Mouse (Mus musculus): ENCODE measurements around the gene Necab2. TPM values are rescaled to one million over a fixed set of nuclear protein-coding genes. Genes with fewer than 3 reads are reported as not detected.

Necab2 gene
- polyA plus RNA-seq, 1 experiment from 2014 or later: 3.3 TPM

GRCm38 (mm10) chr8:119429552-119429951 lies 17.0 kb upstream of the Necab2 start:
- no peak overlapping the region for H3K4me2 ChIP-seq
- no peak for ATAC-seq (replicated peaks; ENCODE audit: low FRiP score)
- no peak overlapping the region for H3K9ac ChIP-seq
- H3K27ac ChIP-seq: no peak overlapping the region
- H3K4me3 ChIP-seq (replicated peaks): no peak overlapping the region
- H3K4me1 ChIP-seq: peaks cover 36% of the 10 kb centered on the region
- no peaks in the 10 kb centered on the region for H3K27me3 ChIP-seq
- H3K36me3 ChIP-seq: no peaks in the 10 kb centered on the region
- 80% methylated on average over 3 of the region's 3 CpGs for WGBS
- H3K9me3 ChIP-seq (replicated peaks): no peaks in the 10 kb centered on the region

DNA sequence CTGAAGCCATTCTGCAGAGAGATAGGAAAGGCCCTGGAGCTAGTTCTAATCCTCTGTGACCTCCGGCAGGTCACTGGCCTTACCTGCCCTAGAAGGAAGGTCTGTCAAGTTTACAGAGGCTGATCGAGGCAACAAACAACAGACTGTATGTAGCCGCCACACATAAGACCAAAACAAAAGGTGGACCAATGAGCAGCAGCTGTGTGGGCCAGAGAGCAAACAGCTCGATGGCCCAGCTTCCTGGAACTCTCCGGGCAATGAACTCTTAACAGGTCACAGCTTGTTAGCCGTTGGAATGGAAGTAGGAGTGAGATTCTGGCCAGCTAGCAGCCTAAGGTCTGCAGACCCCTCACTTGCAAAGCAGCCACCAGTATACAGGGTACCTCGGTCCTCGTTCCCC lies 16.3 kb upstream of the Necab2 start:
- Histone ChIP-seq H3K4me3 (replicated peaks) (no peak overlapping the region), H3K27ac (no peak overlapping the region), H3K27me3 (no peaks in the 10 kb centered on the region), H3K9me3 (replicated peaks) (no peaks in the 10 kb centered on the region), H3K4me1 (peaks cover 31% of the 10 kb centered on the region), H3K9ac (no peak overlapping the region), H3K4me2 (no peak overlapping the region), H3K36me3 (no peaks in the 10 kb centered on the region)
- WGBS: 66% methylated on average over 8 of the region's 8 CpGs
- ATAC-seq (replicated peaks; ENCODE audit: low FRiP score): no peak

GRCm38 (mm10) chr8:119430690-119431089 lies 15.8 kb upstream of the Necab2 start:
- Histone ChIP-seq H3K9ac (no peak overlapping the region), H3K4me1 (peaks cover 28% of the 10 kb centered on the region), H3K9me3 (replicated peaks) (no peaks in the 10 kb centered on the region), H3K27ac (no peak overlapping the region), H3K4me3 (replicated peaks) (no peak overlapping the region), H3K4me2 (no peak overlapping the region), H3K36me3 (no peaks in the 10 kb centered on the region), H3K27me3 (no peaks in the 10 kb centered on the region)
- 89% methylated on average over 7 of the region's 7 CpGs for WGBS
- ATAC-seq (replicated peaks; ENCODE audit: low FRiP score): no peak

- H3K4me1 ChIP-seq: peaks cover 30% of the 10 kb centered on the region
- ATAC-seq (replicated peaks; ENCODE audit: low FRiP score): no peak
- H3K9ac ChIP-seq: no peak overlapping the region
- H3K4me2 ChIP-seq: no peak overlapping the region
- no peaks in the 10 kb centered on the region for H3K27me3 ChIP-seq
- H3K9me3 ChIP-seq (replicated peaks): no peaks in the 10 kb centered on the region
- H3K27ac ChIP-seq: no peak overlapping the region
- no peak overlapping the region for H3K4me3 ChIP-seq (replicated peaks)
- WGBS: 37% methylated on average over 3 of the region's 3 CpGs
- H3K36me3 ChIP-seq: no peaks in the 10 kb centered on the region
Observed at GRCm38 (mm10) chr8:119432372-119432771, 14.1 kb upstream of the Necab2 start.

- no peaks in the 10 kb centered on the region for H3K27me3 ChIP-seq
- no peaks in the 10 kb centered on the region for H3K9me3 ChIP-seq (replicated peaks)
- no peak for ATAC-seq (replicated peaks; ENCODE audit: low FRiP score)
- H3K4me2 ChIP-seq: no peak within 1 kb of the TSS
- H3K36me3 ChIP-seq: no peaks in the 10 kb centered on the region
- WGBS: 82% methylated on average over 13 of the region's 13 CpGs
- no peak within 1 kb of the TSS for H3K27ac ChIP-seq
- no peak within 1 kb of the TSS for H3K9ac ChIP-seq
- peaks cover 23% of the 10 kb centered on the region for H3K4me1 ChIP-seq
- no peak within 1 kb of the TSS for H3K4me3 ChIP-seq (replicated peaks)
Observed at GRCm38 (mm10) chr8:119433582-119434174, 12.8 kb upstream of the Necab2 start, which contains the start of gene Osgin1. Osgin1 (plus strand) TSS chr8:119434124.

GRCm38 (mm10) chr8:119434569-119434968 lies 11.9 kb upstream of the Necab2 start:
- Histone ChIP-seq H3K27ac (no peak overlapping the region), H3K4me1 (peaks cover 24% of the 10 kb centered on the region), H3K4me2 (no peak overlapping the region), H3K36me3 (no peaks in the 10 kb centered on the region), H3K9me3 (replicated peaks) (no peaks in the 10 kb centered on the region), H3K27me3 (no peaks in the 10 kb centered on the region), H3K9ac (no peak overlapping the region), H3K4me3 (replicated peaks) (no peak overlapping the region)
- ATAC-seq (replicated peaks; ENCODE audit: low FRiP score): no peak
- WGBS: 82% methylated on average over 6 of the region's 6 CpGs

DNA sequence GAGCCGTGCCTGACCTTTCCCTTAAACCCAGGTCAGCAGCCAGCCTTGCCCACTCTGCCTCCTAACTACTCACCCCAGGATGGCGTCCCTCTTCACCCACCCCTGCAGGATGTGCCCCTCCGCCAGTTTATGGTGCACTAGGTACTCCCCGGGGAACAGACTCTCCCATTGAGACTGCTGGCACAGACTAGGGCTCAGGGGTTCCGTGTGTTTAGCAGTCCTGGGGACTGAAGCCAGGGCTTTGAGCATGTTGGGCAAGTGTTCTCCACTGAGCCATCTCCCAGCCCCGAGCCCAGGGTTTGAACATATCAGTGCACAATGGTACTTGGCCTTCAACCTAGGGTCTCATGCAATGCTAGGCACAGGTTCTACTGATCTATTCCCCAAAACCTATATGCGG lies 11.0 kb upstream of the Necab2 start:
- Histone ChIP-seq H3K4me1 (peaks cover 32% of the 10 kb centered on the region), H3K27me3 (no peaks in the 10 kb centered on the region), H3K36me3 (no peaks in the 10 kb centered on the region), H3K4me3 (replicated peaks) (no peak overlapping the region), H3K4me2 (no peak overlapping the region), H3K27ac (no peak overlapping the region), H3K9ac (no peak overlapping the region), H3K9me3 (replicated peaks) (no peaks in the 10 kb centered on the region)
- 82% methylated on average over 7 of the region's 7 CpGs for WGBS
- no peak for ATAC-seq (replicated peaks; ENCODE audit: low FRiP score)

DNA sequence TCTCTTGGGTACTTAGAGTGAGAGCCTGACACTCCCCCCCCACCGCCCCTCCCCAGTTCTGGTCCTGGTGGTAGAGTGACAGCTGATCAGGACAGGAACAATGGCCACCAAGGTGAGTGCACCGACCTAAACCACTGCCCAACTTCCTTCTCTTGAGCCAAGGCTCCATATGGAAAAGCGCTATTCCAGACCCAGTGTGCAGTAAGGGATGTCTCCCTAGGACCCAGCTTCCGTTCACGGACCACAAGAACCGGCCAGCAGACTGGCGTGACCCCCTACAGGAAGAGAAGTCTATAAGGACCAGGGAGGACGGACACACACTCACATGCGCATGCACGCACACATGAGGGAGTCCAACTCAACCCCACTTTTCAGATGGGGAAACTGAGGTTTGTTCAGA lies 10.2 kb upstream of the Necab2 start:
- H3K27ac ChIP-seq: no peak overlapping the region
- H3K9ac ChIP-seq: no peak overlapping the region
- H3K9me3 ChIP-seq (replicated peaks): no peaks in the 10 kb centered on the region
- no peak for ATAC-seq (replicated peaks; ENCODE audit: low FRiP score)
- H3K27me3 ChIP-seq: no peaks in the 10 kb centered on the region
- H3K4me1 ChIP-seq: peaks cover 40% of the 10 kb centered on the region
- no peak overlapping the region for H3K4me3 ChIP-seq (replicated peaks)
- H3K36me3 ChIP-seq: no peaks in the 10 kb centered on the region
- H3K4me2 ChIP-seq: no peak overlapping the region
- 91% methylated on average over 10 of the region's 10 CpGs for WGBS

DNA sequence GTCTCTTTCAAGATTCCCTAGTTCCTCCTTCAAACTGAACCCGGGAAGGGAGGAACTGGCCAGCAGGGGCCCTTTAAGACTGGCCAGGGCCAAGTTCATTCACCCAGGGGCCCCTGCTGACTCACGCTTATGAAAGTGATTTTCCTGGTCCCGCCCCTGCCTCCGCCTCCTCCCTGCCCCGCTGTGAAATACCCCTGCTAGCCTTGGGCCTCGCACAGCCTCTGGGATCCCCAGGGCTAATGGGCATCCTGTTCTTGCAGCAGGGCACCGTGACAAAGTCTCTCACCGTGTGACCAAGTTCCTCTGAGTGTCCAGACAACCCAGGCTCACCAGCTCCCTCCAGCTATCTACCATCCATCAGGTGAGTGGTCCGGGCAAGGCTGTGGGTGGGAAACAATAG lies 9.6 kb upstream of the Necab2 start:
- no peaks in the 10 kb centered on the region for H3K9me3 ChIP-seq (replicated peaks)
- H3K4me3 ChIP-seq (replicated peaks): peak overlapping the region; percentile 16
- WGBS: 19% methylated on average over 9 of the region's 9 CpGs
- no peaks in the 10 kb centered on the region for H3K27me3 ChIP-seq
- ATAC-seq (replicated peaks; ENCODE audit: low FRiP score): peak; percentile 37
- H3K4me1 ChIP-seq: peaks cover 43% of the 10 kb centered on the region
- peak overlapping the region; percentile 58; the same call in 1 of the 2 replicates for H3K27ac ChIP-seq
- H3K36me3 ChIP-seq: no peaks in the 10 kb centered on the region
- no peak overlapping the region; the same call in 1 of the 2 replicates for H3K9ac ChIP-seq
- H3K4me2 ChIP-seq: peak overlapping the region; percentile 45

GRCm38 (mm10) chr8:119437506-119437905 lies 9.0 kb upstream of the Necab2 start:
- 65% methylated on average over 11 of the region's 11 CpGs for WGBS
- peaks cover 43% of the 10 kb centered on the region for H3K4me1 ChIP-seq
- no peaks in the 10 kb centered on the region for H3K36me3 ChIP-seq
- H3K27ac ChIP-seq: peak overlapping the region; percentile 58; the same call in 1 of the 2 replicates
- H3K4me2 ChIP-seq: peak overlapping the region; percentile 45
- no peak overlapping the region; the same call in 1 of the 2 replicates for H3K9ac ChIP-seq
- no peak for ATAC-seq (replicated peaks; ENCODE audit: low FRiP score)
- no peaks in the 10 kb centered on the region for H3K9me3 ChIP-seq (replicated peaks)
- H3K27me3 ChIP-seq: peaks cover 2% of the 10 kb centered on the region; the same call in 1 of the 2 replicates
- H3K4me3 ChIP-seq (replicated peaks): peak overlapping the region; percentile 16

GRCm38 (mm10) chr8:119438876-119439275 lies 7.6 kb upstream of the Necab2 start:
- H3K27me3 ChIP-seq: peaks cover 2% of the 10 kb centered on the region; the same call in 1 of the 2 replicates
- no peak for ATAC-seq (replicated peaks; ENCODE audit: low FRiP score)
- H3K4me3 ChIP-seq (replicated peaks): no peak overlapping the region
- H3K9ac ChIP-seq: no peak overlapping the region
- H3K4me2 ChIP-seq: 0 out of 2 replicates have a peak overlapping the region, but pooled peaks have one; percentile 3
- H3K36me3 ChIP-seq: no peaks in the 10 kb centered on the region
- WGBS: 69% methylated on average over 6 of the region's 6 CpGs
- no peaks in the 10 kb centered on the region for H3K9me3 ChIP-seq (replicated peaks)
- H3K27ac ChIP-seq: peak overlapping the region; percentile 3; the same call in 1 of the 2 replicates
- H3K4me1 ChIP-seq: peaks cover 43% of the 10 kb centered on the region

GRCm38 (mm10) chr8:119439424-119439823 lies 7.1 kb upstream of the Necab2 start:
- no peaks in the 10 kb centered on the region for H3K36me3 ChIP-seq
- H3K9me3 ChIP-seq (replicated peaks): no peaks in the 10 kb centered on the region
- H3K4me2 ChIP-seq: no peak overlapping the region
- H3K27me3 ChIP-seq: peaks cover 2% of the 10 kb centered on the region; the same call in 1 of the 2 replicates
- no peak overlapping the region for H3K9ac ChIP-seq
- peaks cover 43% of the 10 kb centered on the region for H3K4me1 ChIP-seq
- 89% methylated on average over 2 of the region's 2 CpGs for WGBS
- H3K27ac ChIP-seq: peak overlapping the region; percentile 66
- ATAC-seq (replicated peaks; ENCODE audit: low FRiP score): no peak
- H3K4me3 ChIP-seq (replicated peaks): no peak overlapping the region

- WGBS: 63% methylated on average over 7 of the region's 7 CpGs
Observed at GRCm38 (mm10) chr8:119439893-119440249, 6.6 kb upstream of the Necab2 start.

More at GRCm38 (mm10) chr8:119439893-119440249, 6.6 kb upstream of the Necab2 start:
- Histone ChIP-seq H3K27me3 (peaks cover 2% of the 10 kb centered on the region), H3K4me1 (peaks cover 43% of the 10 kb centered on the region), H3K36me3 (no peaks in the 10 kb centered on the region), H3K9me3 (replicated peaks) (no peaks in the 10 kb centered on the region), H3K27ac (peak overlapping the region; percentile 66), H3K9ac (no peak overlapping the region), H3K4me2 (peak overlapping the region; percentile 48; the same call in 1 of the 2 replicates), H3K4me3 (replicated peaks) (no peak overlapping the region)
- no peak; the same call in 1 of the 2 replicates for ATAC-seq (replicated peaks; ENCODE audit: low FRiP score)

Measured in kidney, embryonic 15.5 days (tissue).